8 mouse cellular contexts compared by ENCODE assay signal in the genomic region with DNA sequence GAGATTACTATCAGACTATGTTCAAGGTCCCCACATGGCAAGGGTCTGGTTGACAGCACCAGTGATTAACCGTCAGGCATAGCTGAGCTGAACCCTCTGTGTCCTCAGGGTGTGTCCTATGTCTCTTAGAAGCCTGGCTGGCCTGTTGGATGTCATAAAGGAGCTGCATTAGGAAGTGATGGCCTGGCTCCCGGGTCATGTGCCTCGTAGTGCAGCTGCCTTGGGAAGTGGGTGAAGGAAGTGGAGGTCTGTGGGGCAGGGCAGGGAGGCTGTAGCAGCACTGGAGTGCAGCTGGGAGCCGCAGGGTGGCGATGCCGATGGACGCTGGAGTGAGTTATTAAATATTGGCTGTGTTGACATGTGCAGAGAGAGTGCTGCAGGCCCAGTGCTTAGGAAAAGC.
DNase-seq lines count a peak whose midpoint lies in the region; ATAC-seq and TF ChIP-seq lines count a peak whose summit lies in the region.
"Had no signal": no experiment of that assay in that cellular context is flagged by ENCODE, and none has a peak within 500 bp of the region (broad histone marks: within the 10 kb centered on the region; RNA-seq: fewer than 3 reads in every experiment).

No protein-coding gene starts in this region.

- ATAC-seq in hindbrain, postnatal 0 days = no peak
- peak; percentile 52 for ATAC-seq in granulocyte monocyte progenitor cell, adult 5-6 weeks (replicated peaks; ENCODE audit: poor library complexity, severe bottlenecking)

- H3K4me3 ChIP-seq in hindbrain, embryonic 10.5 days = no peak overlapping the region
- H3K4me3 ChIP-seq in hindbrain, postnatal 0 days (ENCODE audit: low read length) = no peak overlapping the region
- H3K4me3 ChIP-seq: embryonic facial prominence, embryonic 12.5 days had no signal

- H3K9me3 ChIP-seq in hindbrain, embryonic 10.5 days = no peaks in the 10 kb centered on the region
- H3K9me3 ChIP-seq in hindbrain, postnatal 0 days (ENCODE audit: low read length) = no peaks in the 10 kb centered on the region
- H3K9me3 ChIP-seq: embryonic facial prominence, embryonic 12.5 days had no signal

- TF ChIP-seq CTCF in hindbrain, postnatal 0 days (IDR thresholded peaks at IDR 0.05; ENCODE audit: low read depth) = no peak

- WGBS in hindbrain, embryonic 10.5 days = 77% methylated on average over 7 of the region's 7 CpGs
- WGBS in hindbrain, postnatal 0 days = 62% methylated on average over 7 of the region's 7 CpGs

- H3K4me1 ChIP-seq in hindbrain, embryonic 10.5 days (replicated peaks) = peaks cover 33% of the 10 kb centered on the region
- peaks cover 5% of the 10 kb centered on the region for H3K4me1 ChIP-seq in hindbrain, postnatal 0 days (ENCODE audit: insufficient read depth, low read length)

- H3K27me3 ChIP-seq in hindbrain, embryonic 10.5 days (ENCODE audit: insufficient read depth, poor library complexity, severe bottlenecking) = no peaks in the 10 kb centered on the region
- H3K27me3 ChIP-seq in hindbrain, postnatal 0 days (ENCODE audit: insufficient read depth, low read length) = no peaks in the 10 kb centered on the region
- H3K27me3 ChIP-seq: embryonic facial prominence, embryonic 12.5 days had no signal

- H3K4me2 ChIP-seq in hindbrain, postnatal 0 days (ENCODE audit: low read depth, low read length) = no peak overlapping the region
- H3K4me2 ChIP-seq: embryonic facial prominence, embryonic 12.5 days had no signal

- no peaks in the 10 kb centered on the region for H3K36me3 ChIP-seq in hindbrain, embryonic 10.5 days
- H3K36me3 ChIP-seq in hindbrain, postnatal 0 days (ENCODE audit: insufficient read depth, low read length) = no peaks in the 10 kb centered on the region
- H3K36me3 ChIP-seq: embryonic facial prominence, embryonic 12.5 days had no signal

- H3K9ac ChIP-seq in hindbrain, postnatal 0 days (replicated peaks; ENCODE audit: low read length) = no peak overlapping the region
- H3K9ac ChIP-seq: embryonic facial prominence, embryonic 12.5 days had no signal

- H3K27ac ChIP-seq in hindbrain, embryonic 10.5 days = 0 out of 2 replicates have a peak overlapping the region, but pooled peaks have one; percentile 40
- no peak overlapping the region for H3K27ac ChIP-seq in hindbrain, postnatal 0 days
- H3K27ac ChIP-seq: embryonic facial prominence, embryonic 12.5 days had no signal

- DNase-seq in hindbrain, embryonic 10.5 days (ENCODE audit: low spot score) = no peak
- no peak for DNase-seq in hindbrain, postnatal 0 days (ENCODE audit: low spot score)
- DNase-seq in adrenal gland, postnatal 36 days = peak; percentile 15 to 36
- DNase-seq in lung, postnatal 36 days = peak; percentile 50
- DNase-seq in cerebellum, postnatal 14 days = no peak
- no peak for DNase-seq in thymus, adult 18-20 months

Comparison
In these comparisons a context has a peak if more than half of its experiments do, and no peak if none do; other contexts are left out.
1. DNase-seq: peak in adrenal gland, postnatal 36 days (2 of 2) and lung, postnatal 36 days (single experiment); none in hindbrain, embryonic 10.5 days (single experiment), hindbrain, postnatal 0 days (single experiment), cerebellum, postnatal 14 days (0 of 2) and thymus, adult 18-20 months (0 of 2).